Mouse (Mus musculus): ENCODE results near the gene Clip3. TPM values are rescaled to one million over a fixed set of nuclear protein-coding genes. Genes with fewer than 3 reads are reported as not detected.

Clip3 gene
- polyA plus RNA-seq, 1 experiment from 2014 or later = 41.9 TPM

DNA sequence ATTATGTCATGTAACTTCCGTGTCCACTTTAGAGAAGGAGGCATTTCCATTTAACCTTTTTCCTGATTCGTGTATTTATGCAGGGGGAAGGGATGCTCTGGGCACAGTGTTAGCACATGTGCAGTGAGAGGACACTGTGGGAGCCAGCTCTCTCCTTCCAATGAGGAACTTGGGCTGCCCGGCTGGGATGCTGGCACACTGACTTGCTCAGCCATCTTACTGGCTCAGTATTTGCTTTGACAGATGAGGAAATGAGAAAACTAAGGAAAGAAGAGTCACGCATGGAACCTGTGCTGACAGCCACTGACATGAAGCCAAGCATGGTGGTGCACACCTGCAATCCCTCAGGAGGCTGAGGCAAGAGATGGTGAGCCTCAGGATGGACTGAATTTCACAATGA is 21.9 kb upstream of the Clip3 start:
- Histone ChIP-seq H3K4me1 (ENCODE audit: insufficient read depth) (no peaks in the 10 kb centered on the region), H3K27me3 (ENCODE audit: insufficient read depth, low read length) (no peaks in the 10 kb centered on the region), H3K4me2 (no peak overlapping the region), H3K27ac (ENCODE audit: low read depth) (no peak overlapping the region), H3K4me3 (ENCODE audit: low read depth, low read length) (no peak overlapping the region), H3K36me3 (ENCODE audit: insufficient read depth) (peaks cover 51% of the 10 kb centered on the region), H3K9me3 (ENCODE audit: low read depth, low read length) (no peaks in the 10 kb centered on the region), H3K9ac (no peak overlapping the region)
- no peak for TF ChIP-seq CTCF (IDR thresholded peaks at IDR 0.05; ENCODE audit: low read depth)
- DNase-seq (no peak), ATAC-seq (ENCODE audit: insufficient read depth) (no peak)
- 78% methylated on average over 4 of the region's 4 CpGs for WGBS

DNA sequence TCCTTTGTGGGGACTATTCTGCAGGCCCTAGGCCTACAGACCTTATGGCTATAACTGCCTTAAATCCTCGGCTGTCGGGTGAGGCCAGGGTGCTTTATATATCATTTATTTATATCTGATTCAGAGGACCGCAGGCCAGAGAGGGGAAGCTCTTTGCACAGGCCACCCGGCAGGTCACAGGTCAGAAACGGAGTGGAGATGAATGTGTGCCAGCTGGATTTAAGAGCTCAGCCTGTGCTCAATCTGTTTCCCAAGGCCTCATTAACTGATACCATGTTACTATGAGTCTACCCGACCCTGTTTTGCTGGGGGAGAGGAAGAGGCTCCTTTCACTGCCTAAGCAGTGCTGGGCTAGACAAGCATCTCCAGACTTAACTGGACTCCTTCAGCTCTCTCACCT is 17.1 kb upstream of the Clip3 start:
- Histone ChIP-seq H3K4me1 (ENCODE audit: insufficient read depth) (no peaks in the 10 kb centered on the region; the same call in 1 of the 2 replicates), H3K4me3 (ENCODE audit: low read depth, low read length) (no peak overlapping the region), H3K9ac (no peak overlapping the region), H3K27ac (ENCODE audit: low read depth) (no peak overlapping the region), H3K4me2 (no peak overlapping the region), H3K27me3 (ENCODE audit: insufficient read depth, low read length) (no peaks in the 10 kb centered on the region), H3K9me3 (ENCODE audit: low read depth, low read length) (no peaks in the 10 kb centered on the region), H3K36me3 (ENCODE audit: insufficient read depth) (peaks cover 17% of the 10 kb centered on the region; the same call in 1 of the 2 replicates)
- ATAC-seq (ENCODE audit: insufficient read depth) = no peak
- whole genome bisulfite sequencing = 45% methylated on average over 6 of the region's 6 CpGs
- no peak for TF ChIP-seq CTCF (IDR thresholded peaks at IDR 0.05; ENCODE audit: low read depth)
- DNase-seq = peak; percentile 23

DNA sequence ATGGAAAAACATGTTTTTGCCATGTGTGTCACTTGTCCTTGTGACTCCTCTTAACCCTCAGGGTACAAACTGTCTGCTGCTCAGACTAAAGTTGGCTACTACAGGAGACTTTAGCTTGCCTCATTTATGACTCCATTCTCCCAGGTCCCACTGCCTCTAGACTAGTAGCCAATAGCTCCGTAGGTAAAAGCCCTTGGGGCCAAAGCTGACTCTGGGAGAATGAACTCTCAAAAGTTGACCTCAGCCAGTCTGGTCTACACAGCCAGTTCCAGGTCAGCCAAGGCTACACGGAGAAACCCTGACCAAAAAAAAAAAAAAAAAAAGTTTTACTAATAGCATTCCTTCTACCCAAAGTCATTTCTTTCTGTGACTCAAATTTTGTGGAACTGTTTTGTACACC is 12.6 kb upstream of the Clip3 start:
- no peaks in the 10 kb centered on the region for H3K9me3 ChIP-seq (ENCODE audit: low read depth, low read length)

DNA sequence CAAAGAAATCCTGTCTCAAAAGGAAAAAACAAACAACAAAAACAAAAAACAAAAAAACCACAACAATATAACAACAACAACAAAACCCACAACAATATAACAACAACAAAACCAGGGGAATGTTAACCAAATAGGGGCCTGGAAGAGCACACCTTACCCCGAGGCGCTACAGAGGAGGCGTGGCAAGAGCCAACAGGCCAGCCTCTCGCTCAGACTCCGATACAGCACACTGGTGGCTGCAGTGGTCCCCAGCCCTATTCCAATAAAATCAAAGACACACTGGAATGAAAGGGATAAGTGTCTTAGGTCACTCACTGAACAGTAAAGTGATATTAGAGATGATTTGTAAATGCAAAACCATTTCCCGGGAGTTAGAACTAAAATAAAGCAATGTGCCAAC is 12.0 kb upstream of the Clip3 start:
- peak overlapping the region; percentile 56 for H3K9ac ChIP-seq
- no peaks in the 10 kb centered on the region for H3K9me3 ChIP-seq (ENCODE audit: low read depth, low read length)
- no peak for DNase-seq
- peaks cover 4% of the 10 kb centered on the region; the same call in 1 of the 2 replicates for H3K4me1 ChIP-seq (ENCODE audit: insufficient read depth)
- H3K27ac ChIP-seq (ENCODE audit: low read depth) = peak overlapping the region; percentile 99
- no peaks in the 10 kb centered on the region for H3K36me3 ChIP-seq (ENCODE audit: insufficient read depth)
- 0% methylated on average over 6 of the region's 6 CpGs for WGBS
- no peak for ATAC-seq (ENCODE audit: insufficient read depth)
- H3K27me3 ChIP-seq (ENCODE audit: insufficient read depth, low read length) = no peaks in the 10 kb centered on the region
- peak overlapping the region; percentile 94 for H3K4me2 ChIP-seq
- no peak for TF ChIP-seq CTCF (IDR thresholded peaks at IDR 0.05; ENCODE audit: low read depth)
- H3K4me3 ChIP-seq (ENCODE audit: low read depth, low read length) = peak overlapping the region; percentile 79

More for the DNA sequence above, 12.6 kb upstream of the Clip3 start:
- no peaks in the 10 kb centered on the region for H3K36me3 ChIP-seq (ENCODE audit: insufficient read depth)
- no peak for DNase-seq
- H3K4me3 ChIP-seq (ENCODE audit: low read depth, low read length) = peak overlapping the region; percentile 79
- no peak for TF ChIP-seq CTCF (IDR thresholded peaks at IDR 0.05; ENCODE audit: low read depth)
- H3K4me2 ChIP-seq = peak overlapping the region; percentile 94
- H3K27ac ChIP-seq (ENCODE audit: low read depth) = no peak overlapping the region
- H3K27me3 ChIP-seq (ENCODE audit: insufficient read depth, low read length) = no peaks in the 10 kb centered on the region
- no peak overlapping the region for H3K9ac ChIP-seq
- WGBS = 57% methylated on average over 2 of the region's 2 CpGs
- H3K4me1 ChIP-seq (ENCODE audit: insufficient read depth) = peaks cover 4% of the 10 kb centered on the region; the same call in 1 of the 2 replicates
- no peak for ATAC-seq (ENCODE audit: insufficient read depth)

DNA sequence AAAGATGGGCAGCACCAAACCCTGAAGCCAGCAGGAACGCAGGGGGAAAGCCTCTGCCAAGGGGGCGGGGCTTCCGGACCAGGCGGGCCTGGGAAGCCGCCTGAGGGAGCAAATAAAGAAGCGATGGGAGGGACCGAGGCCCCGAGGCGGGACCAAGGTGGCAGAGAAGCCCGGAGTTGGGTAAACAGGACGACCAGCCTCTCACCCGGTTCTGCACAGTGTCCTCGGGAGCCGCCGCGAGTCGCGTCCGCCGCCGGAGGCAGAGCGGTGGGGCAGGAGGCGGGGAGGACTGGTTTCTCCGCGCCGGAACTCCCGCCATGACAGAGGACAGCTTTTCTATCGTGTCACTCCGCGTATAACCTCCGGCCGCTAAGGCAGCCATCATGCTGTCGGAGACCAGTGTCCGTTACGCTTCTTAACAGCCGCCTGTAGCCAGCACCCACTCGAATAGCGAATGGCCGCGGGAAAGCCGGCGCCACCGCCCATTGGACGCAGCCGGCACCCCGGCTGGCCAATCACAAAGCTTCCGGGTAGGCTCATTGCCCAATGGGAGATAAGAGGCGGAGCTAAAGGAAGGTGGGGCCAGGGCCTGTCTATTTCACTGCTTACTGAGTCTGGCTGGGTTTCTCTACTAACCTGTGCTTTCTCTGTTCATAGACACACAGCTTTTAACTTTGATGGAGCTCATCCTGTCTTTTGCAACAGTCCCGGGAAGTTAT is 11.4 kb upstream of the Clip3 start, which contains the start of the genes Thap8 and Wdr62:
Gene Thap8, plus strand, starts transcription at position 144 of the 719 bp plus-strand sequence.
Gene Wdr62, minus strand, starts transcription at position 469 of the 719 bp plus-strand sequence.
- peak; percentile 98 for DNase-seq
- peak; percentile 95 for ATAC-seq (ENCODE audit: insufficient read depth)
- peak within 1 kb of the TSS; percentile 94 for H3K4me2 ChIP-seq

DNA sequence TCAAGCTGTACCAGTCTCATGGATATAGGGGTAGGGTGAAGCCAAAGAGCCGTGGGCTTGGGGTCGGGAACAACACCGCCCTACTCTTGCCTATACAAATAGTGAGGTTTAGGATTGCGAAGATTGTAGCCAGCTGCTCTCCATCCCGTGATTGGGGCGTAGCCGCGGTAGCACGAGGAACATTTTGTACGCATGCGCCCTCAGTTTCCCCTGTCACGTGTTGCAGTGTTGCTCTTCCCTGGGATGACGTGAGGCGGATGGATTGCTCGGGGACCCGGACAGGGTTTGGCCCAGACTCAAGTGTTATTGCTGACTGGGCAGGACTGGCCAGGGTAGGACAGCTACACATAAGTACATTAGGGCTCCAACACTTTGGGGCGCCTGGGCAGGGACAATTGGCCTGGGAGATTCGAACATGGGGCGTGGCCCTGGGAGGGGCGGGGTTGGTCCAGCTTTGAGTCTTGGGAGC is 10.8 kb upstream of the Clip3 start:
- no peak for TF ChIP-seq CTCF (IDR thresholded peaks at IDR 0.05; ENCODE audit: low read depth)
- Histone ChIP-seq H3K4me2 (peak overlapping the region; percentile 94), H3K9me3 (ENCODE audit: low read depth, low read length) (no peaks in the 10 kb centered on the region), H3K4me3 (ENCODE audit: low read depth, low read length) (peak overlapping the region; percentile 79), H3K27me3 (ENCODE audit: insufficient read depth, low read length) (no peaks in the 10 kb centered on the region), H3K9ac (peak overlapping the region; percentile 41), H3K4me1 (ENCODE audit: insufficient read depth) (peaks cover 4% of the 10 kb centered on the region; the same call in 1 of the 2 replicates), H3K27ac (ENCODE audit: low read depth) (peak overlapping the region; percentile 99), H3K36me3 (ENCODE audit: insufficient read depth) (no peaks in the 10 kb centered on the region)
- peak; percentile 96 for DNase-seq
- ATAC-seq (ENCODE audit: insufficient read depth) = peak; percentile 92
- under 1% methylated on average over 20 of the region's 20 CpGs for WGBS

More for the DNA sequence above, 11.4 kb upstream of the Clip3 start, which contains the start of the genes Thap8 and Wdr62:
- H3K4me1 ChIP-seq (ENCODE audit: insufficient read depth) = peaks cover 4% of the 10 kb centered on the region; the same call in 1 of the 2 replicates
- peak within 1 kb of the TSS; percentile 99 for H3K27ac ChIP-seq (ENCODE audit: low read depth)
- peak within 1 kb of the TSS; percentile 79 for H3K4me3 ChIP-seq (ENCODE audit: low read depth, low read length)
- no peaks in the 10 kb centered on the region for H3K9me3 ChIP-seq (ENCODE audit: low read depth, low read length)
- peak within 1 kb of the TSS; percentile 56 for H3K9ac ChIP-seq
- no peaks in the 10 kb centered on the region for H3K36me3 ChIP-seq (ENCODE audit: insufficient read depth)
- WGBS = 0% methylated on average over 47 of the region's 49 CpGs
- TF ChIP-seq CTCF (IDR thresholded peaks at IDR 0.05; ENCODE audit: low read depth) = no peak
- H3K27me3 ChIP-seq (ENCODE audit: insufficient read depth, low read length) = no peaks in the 10 kb centered on the region

DNA sequence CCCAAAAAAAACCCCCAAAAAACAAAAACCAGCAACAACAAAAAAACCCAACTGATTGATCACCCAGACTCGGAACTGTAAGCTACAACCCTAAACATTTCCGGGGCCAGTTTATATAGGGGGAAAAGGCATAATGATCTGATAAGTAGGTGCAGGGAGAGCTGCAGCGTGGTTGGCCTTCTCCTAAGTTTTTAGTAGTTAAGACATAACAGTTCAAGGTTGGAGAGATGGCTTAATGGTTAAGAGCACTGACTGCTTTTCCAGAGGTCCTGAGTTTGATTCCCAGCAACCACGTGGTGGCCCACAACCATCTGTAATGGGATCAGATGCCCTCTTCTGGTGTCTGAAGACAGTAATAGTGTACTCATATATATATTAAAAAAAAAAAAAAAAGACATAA is 10.0 kb upstream of the Clip3 start:
- Histone ChIP-seq H3K4me1 (ENCODE audit: insufficient read depth) (peaks cover 4% of the 10 kb centered on the region; the same call in 1 of the 2 replicates), H3K27ac (ENCODE audit: low read depth) (peak overlapping the region; percentile 99; the same call in 1 of the 2 replicates), H3K4me3 (ENCODE audit: low read depth, low read length) (no peak overlapping the region; the same call in 1 of the 2 replicates), H3K9me3 (ENCODE audit: low read depth, low read length) (no peaks in the 10 kb centered on the region), H3K36me3 (ENCODE audit: insufficient read depth) (no peaks in the 10 kb centered on the region), H3K9ac (no peak overlapping the region), H3K4me2 (peak overlapping the region; percentile 94), H3K27me3 (ENCODE audit: insufficient read depth, low read length) (no peaks in the 10 kb centered on the region)
- no peak for ATAC-seq (ENCODE audit: insufficient read depth)
- WGBS = 48% methylated on average over 4 of the region's 4 CpGs
- DNase-seq = no peak
- no peak for TF ChIP-seq CTCF (IDR thresholded peaks at IDR 0.05; ENCODE audit: low read depth)
